Mouse (Mus musculus): ENCODE results near the gene Zfp488. TPM values are rescaled to one million over a fixed set of nuclear protein-coding genes. Genes with fewer than 3 reads are reported as not detected.
A peak's percentile ranks its signal among the peaks of the same experiment; 100 is the strongest.

The Zfp488 gene
- not detected in 2 replicates for total RNA-seq (2017)

DNA sequence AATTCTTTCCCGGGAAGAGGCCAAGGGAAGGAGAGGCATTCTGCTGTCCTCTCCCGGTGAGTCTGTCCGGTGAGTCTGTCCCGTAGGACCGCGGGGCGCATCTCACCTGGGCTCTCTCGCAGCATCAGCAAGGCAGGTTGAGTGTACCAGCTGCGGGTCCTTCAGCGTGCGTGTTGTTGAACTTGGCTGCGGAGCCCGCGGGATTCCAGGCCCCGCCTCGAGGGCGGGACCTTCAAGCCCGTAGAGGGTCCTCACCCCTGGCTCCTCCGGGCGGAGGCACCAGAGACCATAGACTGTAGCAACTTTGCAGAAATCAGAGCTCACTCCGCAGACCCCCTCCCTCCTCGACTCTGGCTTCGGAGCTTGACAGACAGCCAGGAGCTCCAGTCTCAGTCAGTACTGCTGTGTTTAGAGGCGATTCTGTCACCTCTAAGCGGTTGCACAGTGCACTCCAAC, at the start of gene Zfp488:
Gene Zfp488, minus strand, starts transcription at position 161 of the 456 bp plus-strand sequence.
- no peak for ATAC-seq (replicated peaks in 1 of 2; ENCODE audit: insufficient read depth in 1 of 2, low FRiP score in 2 of 2, low TSS enrichment in 1 of 2, low read depth in 1 of 2, poor library complexity in 2 of 2, severe bottlenecking in 2 of 2)

- no peak for ATAC-seq (replicated peaks in 1 of 2; ENCODE audit: insufficient read depth in 1 of 2, low FRiP score in 2 of 2, low TSS enrichment in 1 of 2, low read depth in 1 of 2, poor library complexity in 2 of 2, severe bottlenecking in 2 of 2)
Observed at GRCm38 (mm10) chr14:34026710-34027109, 48.1 kb upstream of the Zfp488 start.

DNA sequence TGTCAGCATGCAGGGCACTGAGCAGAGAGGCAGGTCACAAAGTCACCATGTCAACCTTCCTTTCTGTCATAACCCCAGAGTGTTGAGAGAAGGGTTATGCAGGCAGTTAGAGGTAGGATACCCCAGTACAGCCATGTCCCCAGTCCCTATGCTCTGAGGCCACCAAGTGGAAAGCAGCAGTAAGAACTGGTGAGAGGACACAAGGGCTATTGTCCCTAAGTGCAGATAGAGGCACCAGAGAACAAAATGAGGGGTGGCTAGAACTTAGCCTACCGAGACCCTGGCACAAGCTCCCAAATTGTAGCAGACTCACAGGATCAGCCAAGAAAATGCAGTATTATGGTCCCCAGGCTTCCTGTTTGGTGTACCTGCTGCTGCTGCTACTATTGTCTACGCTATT, 38.4 kb upstream of the Zfp488 start:
- ATAC-seq (replicated peaks in 1 of 2; ENCODE audit: insufficient read depth in 1 of 2, low FRiP score in 2 of 2, low TSS enrichment in 1 of 2, low read depth in 1 of 2, poor library complexity in 2 of 2, severe bottlenecking in 2 of 2), result no peak

- no peak for ATAC-seq (replicated peaks in 1 of 2; ENCODE audit: insufficient read depth in 1 of 2, low FRiP score in 2 of 2, low TSS enrichment in 1 of 2, low read depth in 1 of 2, poor library complexity in 2 of 2, severe bottlenecking in 2 of 2)
Observed at GRCm38 (mm10) chr14:34016381-34016780, 37.8 kb upstream of the Zfp488 start, which contains the start of gene Gm5460. Gene Gm5460 (plus strand): TSS chr14:34016758.

GRCm38 (mm10) chr14:34015063-34015462, 36.5 kb upstream of the Zfp488 start, which contains the start of gene Gm30083:
Gene Gm30083 (minus strand): TSS chr14:34015182.
- no peak for ATAC-seq (replicated peaks in 1 of 2; ENCODE audit: insufficient read depth in 1 of 2, low FRiP score in 2 of 2, low TSS enrichment in 1 of 2, low read depth in 1 of 2, poor library complexity in 2 of 2, severe bottlenecking in 2 of 2)

DNA sequence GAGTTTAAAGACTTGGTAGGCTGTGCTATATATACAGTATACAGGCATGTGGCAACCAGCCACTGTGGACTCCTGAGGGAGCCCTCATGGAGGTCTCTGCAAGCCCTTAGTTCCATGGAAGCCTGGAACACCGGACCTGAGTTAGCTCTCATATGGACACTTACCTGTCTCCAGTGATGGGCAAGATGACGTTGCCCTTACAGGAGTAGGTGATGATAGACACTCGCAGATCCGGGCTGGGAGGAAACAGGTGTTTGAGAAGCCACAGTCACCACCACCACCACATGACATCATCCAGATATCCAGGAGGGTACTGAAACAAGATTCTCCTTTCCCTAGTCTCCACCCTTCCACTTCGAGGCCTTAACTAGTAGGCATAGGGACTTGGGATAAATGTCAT, 23.8 kb upstream of the Zfp488 start:
- ATAC-seq (replicated peaks in 1 of 2; ENCODE audit: insufficient read depth in 1 of 2, low FRiP score in 2 of 2, low TSS enrichment in 1 of 2, low read depth in 1 of 2, poor library complexity in 2 of 2, severe bottlenecking in 2 of 2), result no peak

DNA sequence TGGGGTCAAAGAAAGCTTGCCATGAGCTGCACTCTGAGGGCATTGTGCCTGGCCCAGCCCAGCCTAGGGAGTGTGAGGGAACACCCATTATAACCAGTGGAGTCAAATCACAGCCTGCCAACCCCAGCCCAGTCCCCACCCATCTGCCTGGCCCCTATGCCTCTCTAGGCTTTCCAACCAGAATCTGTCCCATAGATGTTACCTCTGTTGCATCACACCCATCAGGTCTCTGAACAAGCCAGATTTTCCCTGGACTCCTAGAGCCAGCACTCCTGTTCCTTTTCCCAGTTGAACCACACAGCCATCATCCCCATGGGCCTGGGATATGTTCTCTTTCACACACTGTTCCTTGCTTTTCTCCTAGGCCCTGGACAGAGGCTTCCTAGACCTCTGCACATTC, 22.9 kb upstream of the Zfp488 start:
- no peak for ATAC-seq (replicated peaks in 1 of 2; ENCODE audit: insufficient read depth in 1 of 2, low FRiP score in 2 of 2, low TSS enrichment in 1 of 2, low read depth in 1 of 2, poor library complexity in 2 of 2, severe bottlenecking in 2 of 2)

DNA sequence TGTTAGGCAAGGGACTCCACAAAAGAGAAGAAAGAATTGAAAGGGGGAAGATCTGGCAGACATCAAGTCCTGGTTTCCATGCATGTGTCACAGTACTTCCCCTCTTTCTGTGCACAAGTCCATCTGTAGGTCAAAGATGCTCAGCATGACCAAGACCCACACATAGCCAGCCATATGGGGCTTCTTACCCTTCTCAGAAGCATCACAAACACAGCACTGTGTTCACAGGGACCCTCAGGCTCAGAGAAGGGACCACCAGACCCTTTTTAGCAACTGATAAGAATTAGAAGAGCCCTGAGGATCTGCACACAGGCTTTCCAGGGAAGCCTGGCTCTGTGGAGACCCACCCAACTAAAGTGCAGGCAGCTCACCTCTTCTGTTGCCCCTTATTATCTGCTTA, 21.5 kb upstream of the Zfp488 start:
- no peak for ATAC-seq (replicated peaks in 1 of 2; ENCODE audit: insufficient read depth in 1 of 2, low FRiP score in 2 of 2, low TSS enrichment in 1 of 2, low read depth in 1 of 2, poor library complexity in 2 of 2, severe bottlenecking in 2 of 2)

- no peak for ATAC-seq (replicated peaks in 1 of 2; ENCODE audit: insufficient read depth in 1 of 2, low FRiP score in 2 of 2, low TSS enrichment in 1 of 2, low read depth in 1 of 2, poor library complexity in 2 of 2, severe bottlenecking in 2 of 2)
Observed at GRCm38 (mm10) chr14:33997427-33997826, 18.9 kb upstream of the Zfp488 start.

DNA sequence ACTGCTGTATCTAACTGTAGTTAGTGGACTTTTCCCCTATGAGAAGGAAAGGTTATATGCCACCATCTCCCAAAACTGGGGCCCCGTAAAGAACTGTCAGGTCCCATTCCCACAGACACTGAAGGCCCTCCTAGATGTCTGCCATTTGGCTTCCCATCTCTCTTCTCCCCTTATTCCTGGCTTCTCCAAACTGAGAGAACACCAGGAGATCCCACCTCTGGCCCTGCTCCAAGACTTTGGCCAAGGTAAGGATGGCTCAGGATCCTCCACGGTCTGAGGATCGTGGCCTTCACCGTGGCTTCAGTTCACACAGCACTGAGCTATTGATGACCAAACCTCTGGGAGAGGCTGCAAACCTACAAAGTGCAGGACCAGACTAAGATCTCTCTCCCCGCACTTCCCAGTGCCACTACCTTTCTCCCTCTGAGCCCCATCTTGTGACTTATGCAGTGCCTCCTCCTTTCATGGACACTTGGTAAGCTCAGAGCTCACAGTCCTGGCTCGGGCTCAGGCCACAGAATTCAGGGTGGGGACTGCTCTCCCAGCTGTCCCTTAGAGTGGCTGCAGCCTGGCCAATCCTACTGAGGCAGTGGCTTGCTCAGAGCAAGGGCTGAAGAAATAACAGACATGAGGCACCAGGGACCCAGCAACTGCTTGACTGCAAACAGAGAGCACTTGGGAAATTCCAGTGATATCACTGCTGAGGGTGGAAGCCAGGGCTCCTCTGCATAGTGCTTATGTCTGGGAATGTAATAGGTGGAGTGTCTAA, 15.1 kb upstream of the Zfp488 start:
- ATAC-seq (replicated peaks in 1 of 2; ENCODE audit: insufficient read depth in 1 of 2, low FRiP score in 2 of 2, low TSS enrichment in 1 of 2, low read depth in 1 of 2, poor library complexity in 2 of 2, severe bottlenecking in 2 of 2), result no peak

DNA sequence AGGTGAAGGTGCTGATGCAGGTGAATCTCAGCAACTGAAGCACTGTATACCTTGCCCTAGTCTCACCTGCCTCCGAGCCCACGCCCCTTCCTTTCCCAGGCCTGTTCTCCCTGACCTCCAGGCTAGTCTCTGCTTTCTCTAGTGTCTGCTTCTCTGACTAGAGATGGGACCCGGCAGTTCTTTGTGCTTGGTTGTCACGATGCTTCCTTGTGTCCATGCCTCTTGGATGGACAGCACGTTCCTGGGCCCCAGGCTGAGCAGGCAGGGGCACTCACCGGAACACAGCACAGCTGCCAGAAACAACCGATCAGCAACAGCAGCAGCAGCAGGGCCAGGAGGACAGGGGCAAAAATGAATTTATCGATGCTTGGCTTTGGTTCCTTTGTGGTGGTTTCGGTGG, 14.5 kb upstream of the Zfp488 start:
- no peak for ATAC-seq (replicated peaks in 1 of 2; ENCODE audit: insufficient read depth in 1 of 2, low FRiP score in 2 of 2, low TSS enrichment in 1 of 2, low read depth in 1 of 2, poor library complexity in 2 of 2, severe bottlenecking in 2 of 2)

DNA sequence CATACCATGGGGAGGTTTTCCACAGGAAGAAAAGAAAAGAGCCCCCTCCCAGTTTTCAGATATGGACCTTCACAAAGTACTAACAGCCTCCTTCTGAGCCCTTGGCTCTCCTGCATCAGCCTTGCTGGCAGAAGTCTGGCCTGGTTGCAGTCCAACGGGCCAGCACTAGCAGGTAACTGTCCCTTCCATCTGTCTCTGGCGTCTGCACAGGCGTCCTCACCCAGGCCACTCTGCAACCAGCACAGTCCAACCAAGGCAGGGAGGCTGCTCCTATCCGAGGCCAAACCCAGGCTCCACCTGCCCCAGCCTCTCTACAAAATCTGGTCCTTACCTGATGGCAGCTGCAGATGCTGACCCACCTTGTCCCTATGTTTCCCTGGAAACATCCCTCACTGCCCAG, 13.4 kb upstream of the Zfp488 start:
- ATAC-seq (replicated peaks in 1 of 2; ENCODE audit: insufficient read depth in 1 of 2, low FRiP score in 2 of 2, low TSS enrichment in 1 of 2, low read depth in 1 of 2, poor library complexity in 2 of 2, severe bottlenecking in 2 of 2), result no peak

DNA sequence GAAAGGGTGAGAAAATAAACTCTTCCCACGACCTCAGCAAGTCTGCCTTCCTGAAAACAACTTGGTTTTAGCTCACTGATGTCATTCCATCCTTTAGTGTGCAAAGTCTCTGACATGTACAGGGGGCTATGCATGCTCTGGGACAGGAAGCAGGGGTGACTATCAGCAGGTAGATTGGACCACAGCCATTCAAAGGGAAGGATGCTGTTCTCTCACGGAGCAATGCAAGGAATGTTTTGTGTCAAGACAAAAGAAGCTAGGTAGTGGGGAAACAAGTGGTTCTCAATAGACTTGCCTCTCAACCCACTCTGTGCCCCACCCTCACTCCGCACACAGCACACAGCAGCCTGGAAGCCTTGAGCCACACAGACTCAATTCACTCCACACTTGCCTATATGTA, 10.6 kb upstream of the Zfp488 start:
- ATAC-seq (replicated peaks in 1 of 2; ENCODE audit: insufficient read depth in 1 of 2, low FRiP score in 2 of 2, low TSS enrichment in 1 of 2, low read depth in 1 of 2, poor library complexity in 2 of 2, severe bottlenecking in 2 of 2), result no peak

- ATAC-seq (replicated peaks in 1 of 2; ENCODE audit: insufficient read depth in 1 of 2, low FRiP score in 2 of 2, low TSS enrichment in 1 of 2, low read depth in 1 of 2, poor library complexity in 2 of 2, severe bottlenecking in 2 of 2), result no peak
Observed at GRCm38 (mm10) chr14:33977748-33978147, 816 bp downstream of the Zfp488 start.

DNA sequence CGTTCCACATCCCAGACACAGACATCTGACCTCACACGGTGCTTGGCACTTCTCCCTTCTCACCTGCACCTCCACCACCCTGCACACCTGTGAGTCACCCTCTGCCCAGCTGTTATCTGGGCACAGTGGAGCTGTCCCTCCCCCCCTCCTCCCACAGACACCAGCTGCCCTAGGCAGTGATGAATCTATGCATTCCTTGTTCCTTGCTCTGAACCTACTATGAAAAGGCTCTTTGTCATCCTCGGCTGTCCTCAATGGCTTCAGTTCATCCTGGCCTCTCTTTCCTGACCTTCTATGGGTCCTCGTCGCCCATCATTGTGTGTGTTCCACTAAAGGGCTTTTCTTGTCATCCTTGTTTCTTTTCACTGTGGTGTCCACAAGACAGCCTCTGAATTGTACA, 3.8 kb downstream of the Zfp488 start:
- ATAC-seq (replicated peaks in 1 of 2; ENCODE audit: insufficient read depth in 1 of 2, low FRiP score in 2 of 2, low TSS enrichment in 1 of 2, low read depth in 1 of 2, poor library complexity in 2 of 2, severe bottlenecking in 2 of 2), result no peak

GRCm38 (mm10) chr14:33972679-33973078, 5.9 kb downstream of the Zfp488 start:
- ATAC-seq (replicated peaks in 1 of 2; ENCODE audit: insufficient read depth in 1 of 2, low FRiP score in 2 of 2, low TSS enrichment in 1 of 2, low read depth in 1 of 2, poor library complexity in 2 of 2, severe bottlenecking in 2 of 2), result no peak

- no peak for ATAC-seq (replicated peaks in 1 of 2; ENCODE audit: insufficient read depth in 1 of 2, low FRiP score in 2 of 2, low TSS enrichment in 1 of 2, low read depth in 1 of 2, poor library complexity in 2 of 2, severe bottlenecking in 2 of 2)
Observed at GRCm38 (mm10) chr14:33965675-33966074, 12.9 kb downstream of the Zfp488 start.

DNA sequence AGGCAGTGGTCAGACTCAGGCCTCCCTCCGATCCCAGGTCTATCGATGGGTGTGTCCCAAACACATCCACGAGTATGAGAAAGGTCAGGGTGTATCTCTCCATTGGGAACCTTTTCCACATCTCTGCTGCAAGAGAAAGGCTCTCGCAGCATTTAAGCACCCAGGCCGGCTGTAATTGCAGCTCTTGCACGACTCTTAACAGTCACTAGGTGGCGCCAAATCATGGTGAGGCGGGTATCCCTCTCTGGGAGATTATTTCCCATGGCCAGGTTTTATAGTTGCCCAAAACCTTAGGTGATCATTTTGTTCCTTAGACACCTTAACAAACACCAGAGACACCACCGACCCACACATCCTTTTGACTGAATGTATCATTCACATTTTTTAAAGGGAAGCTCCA, 19.2 kb downstream of the Zfp488 start:
- ATAC-seq (replicated peaks in 1 of 2; ENCODE audit: insufficient read depth in 1 of 2, low FRiP score in 2 of 2, low TSS enrichment in 1 of 2, low read depth in 1 of 2, poor library complexity in 2 of 2, severe bottlenecking in 2 of 2), result peak in 1 of 2 experiments; percentile 55; a peak in 2 of 4 replicates

DNA sequence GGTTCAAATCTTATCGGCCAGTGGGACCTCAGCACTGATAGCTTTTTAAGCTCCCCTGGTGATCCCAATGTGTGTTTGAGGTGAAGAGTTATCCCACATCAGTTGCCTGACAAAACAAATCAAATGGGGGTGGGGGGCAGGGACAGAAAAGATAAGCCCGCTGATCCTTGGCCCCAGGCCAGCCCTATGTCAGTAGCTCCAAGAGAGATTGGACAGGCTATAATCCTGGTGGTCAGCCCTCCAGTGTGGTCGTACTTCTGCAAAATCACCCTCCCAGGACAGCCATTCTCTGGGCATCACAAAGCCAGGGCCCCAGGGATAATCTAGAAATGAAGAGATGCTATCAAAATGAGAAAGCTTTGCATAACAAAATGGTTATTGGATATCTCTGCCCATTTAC, 19.7 kb downstream of the Zfp488 start:
- no peak for ATAC-seq (replicated peaks in 1 of 2; ENCODE audit: insufficient read depth in 1 of 2, low FRiP score in 2 of 2, low TSS enrichment in 1 of 2, low read depth in 1 of 2, poor library complexity in 2 of 2, severe bottlenecking in 2 of 2)

All from hematopoietic stem cell, adult 5-6 weeks (primary cell).